Mouse (Mus musculus) gastrocnemius, postnatal 10 days (tissue): ENCODE measurements around the gene Map4k1. TPM values are rescaled to one million over a fixed set of nuclear protein-coding genes. Genes with fewer than 3 reads are reported as not detected.
"Not testable (repeated sequence)": the region's sequence is repeated elsewhere in the genome, so short reads cannot be mapped to it uniquely, and the experiment has no call there.

Experiments used
- DNase-seq: peaks from one replicate; pipeline ENCODE4 v3.0.0; 2021; ENCODE audit warnings: mixed read lengths
- total RNA-seq, 2 experiments: library from RNA; stranded (reverse); gene quantifications; 2 replicates each; pipeline ENCODE4 v1.2.3; 2021

The Map4k1 gene
- total RNA-seq, 2 experiments from 2014 or later, result 0.66 to 0.93 TPM

GRCm38 (mm10) chr7:28955295-28955897, 26.5 kb upstream of the Map4k1 start:
- DNase-seq, result no peak

GRCm38 (mm10) chr7:28956270-28956669, 25.6 kb upstream of the Map4k1 start:
- DNase-seq, result no peak

- no peak for DNase-seq
Observed at GRCm38 (mm10) chr7:28957286-28957685, 24.6 kb upstream of the Map4k1 start.

GRCm38 (mm10) chr7:28957997-28958725, 23.7 kb upstream of the Map4k1 start:
- no peak for DNase-seq

- no peak for DNase-seq
Observed at GRCm38 (mm10) chr7:28958770-28959169, 23.1 kb upstream of the Map4k1 start.

DNA sequence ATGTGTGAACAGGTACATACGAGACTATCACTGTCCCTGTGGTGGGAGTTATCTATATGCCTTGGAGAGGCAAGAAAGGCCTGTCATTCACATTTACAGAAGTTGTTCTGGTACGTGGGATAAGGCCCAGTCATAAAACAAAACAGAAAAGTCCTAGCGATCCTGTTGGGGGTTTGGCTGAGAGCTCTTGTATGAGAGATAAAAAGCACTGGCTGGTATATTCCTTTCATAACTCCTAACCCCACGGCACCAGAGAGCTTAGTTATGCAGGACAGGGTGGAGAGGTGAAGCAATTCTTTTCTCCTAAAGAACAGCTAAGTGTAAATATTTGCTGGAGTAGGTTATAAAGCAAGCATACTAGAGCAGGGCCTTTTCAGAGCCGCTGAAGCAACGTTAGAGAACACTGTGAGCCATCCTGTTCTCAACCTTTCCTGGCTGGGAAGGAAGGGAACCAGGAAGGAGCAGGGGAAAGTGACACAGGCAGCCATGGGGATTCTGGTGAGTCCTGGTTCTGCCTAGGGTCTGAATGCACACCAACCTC, 22.3 kb upstream of the Map4k1 start:
- no peak for DNase-seq

GRCm38 (mm10) chr7:28960354-28961046, 21.4 kb upstream of the Map4k1 start:
- no peak for DNase-seq

DNA sequence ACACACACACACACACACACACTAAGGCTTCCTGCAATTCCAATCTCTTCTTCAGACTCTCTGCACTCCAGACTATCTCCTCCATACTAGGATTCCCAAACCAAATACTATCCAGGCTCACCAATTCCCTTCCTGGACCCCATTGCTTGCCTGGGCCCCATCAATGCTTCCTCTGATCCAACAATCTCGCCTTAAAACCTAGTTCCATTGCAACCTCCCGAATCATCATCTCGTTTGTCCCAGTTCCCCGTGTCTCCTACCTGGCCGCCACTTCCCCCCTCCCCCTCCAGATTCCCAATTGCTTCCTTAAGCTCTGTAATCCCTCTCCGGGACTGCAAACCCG, 20.3 kb upstream of the Map4k1 start:
- DNase-seq, result no peak

DNA sequence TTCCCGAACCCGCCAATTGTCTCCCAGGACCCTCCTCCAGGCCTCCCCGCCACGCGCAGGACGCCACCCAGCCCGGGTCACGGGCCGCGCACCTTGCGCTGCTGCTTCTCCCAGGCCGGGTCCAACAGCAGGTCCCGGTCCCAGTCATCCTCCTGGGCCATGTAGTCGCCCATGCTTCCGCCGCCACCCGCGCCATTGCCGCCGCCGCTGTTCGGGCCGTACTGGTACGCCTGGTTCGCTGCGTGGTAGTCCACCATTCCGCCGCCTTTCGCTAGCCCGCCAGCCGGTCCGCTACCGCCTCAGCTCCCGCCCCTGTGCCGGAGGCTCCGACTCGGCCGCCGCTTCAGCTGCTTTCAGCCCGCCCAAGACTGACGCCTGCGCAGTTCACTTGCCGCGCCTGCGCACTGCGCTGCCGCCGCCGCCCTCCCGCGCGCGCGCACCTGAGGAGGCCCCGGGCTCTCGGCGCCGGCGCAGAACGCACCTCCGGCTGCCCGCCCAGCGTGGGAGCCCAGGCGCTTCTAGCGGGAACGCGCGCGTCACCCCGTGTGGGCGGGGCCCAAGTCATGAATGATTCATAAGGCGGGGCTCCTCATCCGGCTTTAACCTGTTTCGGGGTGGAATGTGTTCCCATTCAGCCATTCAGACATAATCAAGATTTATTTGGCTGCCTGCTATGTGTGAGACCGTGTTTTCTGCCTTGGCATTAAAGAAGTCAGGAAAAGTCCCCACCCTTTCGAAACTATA, 19.8 kb upstream of the Map4k1 start, which contains the start of gene Actn4:
Gene Actn4 (minus strand): TSS at position 414 of the 744 bp plus-strand sequence.
- DNase-seq, result peak; percentile 98

DNA sequence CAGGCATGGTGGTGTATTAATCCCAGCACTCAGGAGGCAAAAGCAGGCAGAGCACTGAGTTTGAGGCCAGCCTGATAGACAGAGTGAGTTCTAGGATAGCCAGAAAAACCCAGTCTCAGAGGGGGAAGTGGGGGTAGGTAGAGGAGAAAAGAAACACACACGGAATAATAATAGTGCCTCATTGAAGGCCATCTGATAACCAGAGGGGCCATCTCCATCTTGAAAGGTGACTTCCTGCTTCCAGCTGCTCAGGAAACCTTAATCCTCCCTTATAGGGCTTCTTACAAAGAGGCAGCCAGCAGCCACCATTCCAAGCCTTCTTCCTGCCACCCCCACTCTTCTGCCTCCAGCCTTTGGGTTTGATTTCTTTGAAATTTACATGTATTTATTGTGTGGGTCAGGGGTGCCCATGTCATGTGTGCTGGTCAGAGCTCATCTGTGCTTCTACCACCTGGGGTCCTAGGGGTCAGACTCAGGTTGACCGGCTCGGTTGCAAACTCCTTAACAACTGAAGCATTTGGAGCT, 18.4 kb upstream of the Map4k1 start:
- no peak for DNase-seq

DNA sequence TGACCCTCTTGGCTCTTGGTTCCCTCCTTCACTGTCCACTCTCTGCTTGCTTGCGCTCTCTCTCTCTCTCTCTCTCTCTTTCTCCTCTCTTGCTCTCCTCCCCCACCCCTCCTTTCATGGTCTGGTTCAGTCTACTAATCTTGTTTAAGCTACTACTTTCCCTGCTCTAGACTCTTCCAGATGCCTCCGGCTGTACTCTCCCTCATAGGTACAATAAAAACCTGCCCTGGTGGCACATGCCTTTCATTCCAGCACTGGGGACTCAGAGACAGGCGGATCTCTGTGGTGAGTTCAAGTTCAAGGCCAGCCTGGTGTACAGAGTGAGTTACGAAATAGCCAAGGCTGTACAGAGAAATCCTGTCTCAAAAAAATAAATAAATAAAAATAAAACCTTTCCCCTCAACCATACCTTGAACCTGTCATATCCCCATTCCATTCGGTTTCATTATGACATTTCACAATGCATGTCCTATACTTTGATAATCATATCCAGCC, 16.5 kb upstream of the Map4k1 start:
- no peak for DNase-seq

- DNase-seq, result no peak
Observed at GRCm38 (mm10) chr7:28966181-28966580, 15.7 kb upstream of the Map4k1 start.

DNA sequence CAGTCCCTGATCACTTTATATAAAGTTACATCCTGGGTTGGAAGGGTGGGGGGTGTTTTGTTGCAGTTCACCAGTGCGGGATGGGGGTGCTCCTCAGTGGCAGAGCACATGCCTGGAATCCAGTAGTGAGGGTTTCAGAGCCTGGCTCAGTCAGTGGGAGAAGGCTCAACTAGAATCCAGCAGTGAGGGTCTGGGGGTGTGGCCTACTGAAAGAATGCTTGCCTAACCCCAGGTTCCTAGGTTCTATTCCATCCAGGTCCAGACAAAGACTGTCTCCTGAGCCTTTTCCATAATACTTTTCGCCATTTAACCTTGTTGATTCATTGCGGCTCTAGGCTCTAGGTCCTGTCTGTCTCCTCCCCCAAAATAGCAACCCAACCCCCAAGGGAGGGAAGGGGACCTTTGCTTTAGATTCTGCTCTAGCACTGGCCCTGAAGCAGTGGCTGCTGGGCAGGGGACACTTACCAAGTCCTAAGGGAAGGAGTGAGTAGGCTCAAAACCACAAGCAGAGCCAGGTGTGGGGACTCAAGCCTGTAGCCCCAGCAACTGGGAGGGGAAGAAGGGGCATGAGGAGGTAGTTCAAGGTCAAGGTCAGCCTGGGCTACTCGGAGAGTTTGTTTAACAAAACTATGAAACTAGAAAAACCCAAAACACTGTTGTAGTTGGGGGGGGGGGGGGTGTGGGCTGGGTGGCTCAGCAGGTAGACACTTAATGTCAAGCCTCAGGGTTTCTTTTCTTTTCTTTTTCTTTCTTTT, 14.9 kb upstream of the Map4k1 start:
- DNase-seq, result no peak

DNA sequence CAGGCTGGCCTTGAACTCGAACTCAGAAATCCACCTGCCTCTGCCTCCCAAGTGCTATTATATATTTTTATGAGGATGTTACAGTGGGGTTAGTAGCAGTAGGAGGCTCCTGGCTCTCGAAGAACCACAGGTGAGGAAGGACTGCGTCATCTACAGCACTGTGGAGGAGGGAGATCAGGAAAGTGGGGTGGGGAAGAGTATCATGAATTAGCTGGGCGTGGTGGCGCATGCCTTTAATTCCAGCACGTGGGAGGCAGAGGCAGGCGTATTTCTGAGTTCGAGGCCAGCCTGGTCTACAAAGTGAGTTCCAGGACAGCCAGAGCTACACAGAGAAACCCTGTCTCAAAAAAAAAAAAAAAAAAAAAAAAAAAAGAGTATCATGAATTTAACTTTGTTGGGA, 13.7 kb upstream of the Map4k1 start:
- DNase-seq, result not testable (repeated sequence)

- no peak for DNase-seq
Observed at GRCm38 (mm10) chr7:28969271-28969670, 12.6 kb upstream of the Map4k1 start.

- DNase-seq, result no peak
Observed at GRCm38 (mm10) chr7:28969672-28970394, 12.0 kb upstream of the Map4k1 start.

DNA sequence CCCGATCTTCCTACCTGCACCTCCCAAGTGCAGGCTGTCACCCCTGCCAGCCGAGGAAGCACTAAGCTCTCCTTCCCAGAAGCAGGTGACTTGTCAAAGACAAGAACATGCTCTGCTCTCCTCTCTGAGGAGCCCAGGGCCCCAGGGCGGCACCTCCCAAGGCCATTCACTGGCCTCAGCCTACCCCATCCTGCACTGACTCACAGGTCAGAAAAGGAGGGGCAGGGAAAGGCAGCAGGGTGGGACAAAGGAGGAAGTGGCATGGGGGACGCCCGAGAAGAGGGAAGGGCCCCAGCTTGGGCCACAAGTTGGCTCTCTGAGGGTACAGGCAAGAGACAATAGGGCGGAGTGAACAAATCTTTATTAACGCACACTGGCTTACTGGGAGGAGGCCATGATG, 10.8 kb upstream of the Map4k1 start:
- no peak for DNase-seq

- DNase-seq, result peak; percentile 43
Observed at GRCm38 (mm10) chr7:28971770-28972269, 10.0 kb upstream of the Map4k1 start.

DNA sequence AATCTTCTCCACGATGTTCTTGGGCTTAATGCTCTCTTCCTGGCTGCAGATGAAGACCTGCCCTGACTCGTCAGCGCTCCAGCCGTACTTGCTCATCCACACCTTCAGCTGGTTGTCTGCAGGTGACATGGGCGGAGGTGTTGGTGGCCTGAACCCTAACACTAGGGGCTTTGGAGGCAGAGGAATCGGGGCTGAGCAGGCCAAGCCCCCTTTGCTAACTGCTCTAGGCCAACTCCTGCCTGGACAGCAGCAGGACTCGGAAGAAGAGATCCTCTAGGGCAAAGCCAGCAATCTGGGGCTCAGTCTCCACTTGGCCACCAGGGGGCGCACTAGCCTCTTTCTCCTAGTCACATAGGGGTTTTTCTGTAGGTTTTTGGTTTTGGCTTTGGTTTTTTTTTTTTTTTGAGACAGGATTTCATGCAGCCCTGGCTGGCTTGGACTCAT, 9.3 kb upstream of the Map4k1 start:
- DNase-seq, result peak; percentile 86

DNA sequence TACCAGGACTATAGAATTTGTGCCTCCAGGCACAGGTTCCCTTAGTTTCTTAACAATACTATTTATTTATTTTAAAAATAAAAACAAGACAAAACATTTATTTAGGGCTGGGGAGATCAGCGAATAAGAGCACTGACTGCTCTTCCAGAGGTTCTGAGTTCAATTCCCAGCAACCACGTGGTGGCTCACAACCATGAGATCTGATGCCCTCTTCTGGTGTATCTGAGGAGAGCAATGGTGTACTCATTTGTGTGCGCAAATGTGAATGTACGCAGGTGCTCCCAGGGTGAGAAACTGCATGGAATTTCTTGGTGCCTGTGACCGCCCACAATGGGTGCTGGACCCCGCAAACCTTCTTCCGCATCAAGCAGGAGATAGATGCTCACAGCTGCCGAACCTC, 8.8 kb upstream of the Map4k1 start:
- DNase-seq, result no peak
